Mouse (Mus musculus) right cerebral cortex, adult 2 months (tissue): Measurements from ENCODE around the gene Arhgef12.

Experiments used
- DNase-seq, 2 experiments: peaks; one replicate each; pipeline ENCODE4 v3.0.0; 2021 to 2022; ENCODE audit warnings: low spot score in 2 of 2

Gene Arhgef12

GRCm38 (mm10) chr9:43109125-43109524 is 2.1 kb upstream of the Arhgef12 start:
- no peak for DNase-seq

DNA sequence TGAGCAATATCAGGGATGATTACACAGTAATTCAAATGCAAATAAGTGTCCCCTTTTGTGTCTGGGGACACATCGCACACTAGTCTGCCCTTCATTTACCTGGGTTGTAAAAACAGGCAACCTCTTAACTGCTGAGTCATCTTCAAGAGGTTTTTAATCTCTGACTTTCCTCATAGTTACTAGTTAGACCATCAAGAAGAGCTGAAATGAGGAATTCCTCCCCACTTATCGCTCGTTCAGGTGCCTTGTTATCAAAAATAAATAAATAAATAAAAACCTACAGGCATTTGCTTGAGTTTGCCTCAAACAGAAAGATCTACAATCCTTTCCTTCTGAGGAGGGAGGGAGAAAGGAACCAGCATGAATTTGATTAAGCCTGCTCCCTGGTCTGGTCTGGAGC is 1.7 kb upstream of the Arhgef12 start:
- no peak for DNase-seq

GRCm38 (mm10) chr9:43108081-43108480 is 1.0 kb upstream of the Arhgef12 start:
- DNase-seq: no peak

DNA sequence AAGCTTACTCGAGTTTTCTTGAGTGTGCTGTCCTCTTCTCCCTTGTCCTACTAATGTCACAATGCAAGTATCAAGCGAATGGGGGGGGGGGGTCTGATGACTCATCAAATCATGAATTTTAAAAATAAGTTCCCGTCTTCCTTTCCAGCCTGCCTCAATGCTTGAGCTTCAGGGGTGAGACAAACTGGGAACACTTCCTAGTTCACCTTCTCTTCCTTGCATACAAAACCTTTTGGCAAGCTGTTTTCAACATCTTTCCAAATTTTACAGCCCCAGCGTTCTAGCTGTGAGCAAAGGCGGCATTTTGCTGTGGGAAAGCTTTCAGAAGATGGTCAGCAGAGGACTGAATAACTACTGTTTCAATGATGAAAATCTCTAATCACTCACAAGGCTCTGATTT is 516 bp upstream of the Arhgef12 start:
- no peak for DNase-seq

- no peak for DNase-seq
Observed at GRCm38 (mm10) chr9:43106426-43107186, 433 bp downstream of the Arhgef12 start.

GRCm38 (mm10) chr9:43105664-43106361 is 1.2 kb downstream of the Arhgef12 start:
- peak; percentile 86 to 90 for DNase-seq

- DNase-seq: peak in 1 of 2 experiments; percentile 57
Observed at GRCm38 (mm10) chr9:43104873-43105663, 2.0 kb downstream of the Arhgef12 start.

DNA sequence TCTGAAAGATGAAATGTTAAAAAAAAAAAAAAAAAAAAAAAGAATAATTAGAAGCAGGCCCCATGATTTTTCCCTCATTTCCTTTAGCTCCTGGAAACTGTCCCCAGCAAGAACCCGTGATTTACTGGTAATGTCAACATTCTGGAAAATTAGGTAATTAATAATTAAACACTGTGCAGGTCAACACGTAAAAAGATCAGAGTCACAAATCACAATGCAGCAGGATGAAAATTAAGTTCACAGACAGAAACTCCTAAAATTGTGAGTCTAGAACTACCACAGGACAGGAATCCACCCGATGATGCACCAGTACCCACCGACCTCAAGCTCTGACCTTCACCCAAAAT is 2.5 kb downstream of the Arhgef12 start:
- DNase-seq: no peak

- DNase-seq: no peak
Observed at GRCm38 (mm10) chr9:43103675-43104299, 3.3 kb downstream of the Arhgef12 start.

- DNase-seq: no peak
Observed at GRCm38 (mm10) chr9:43102931-43103330, 4.1 kb downstream of the Arhgef12 start.

GRCm38 (mm10) chr9:43101936-43102595 is 5.0 kb downstream of the Arhgef12 start:
- no peak for DNase-seq

- DNase-seq: no peak
Observed at GRCm38 (mm10) chr9:43098922-43099321, 8.1 kb downstream of the Arhgef12 start.

DNA sequence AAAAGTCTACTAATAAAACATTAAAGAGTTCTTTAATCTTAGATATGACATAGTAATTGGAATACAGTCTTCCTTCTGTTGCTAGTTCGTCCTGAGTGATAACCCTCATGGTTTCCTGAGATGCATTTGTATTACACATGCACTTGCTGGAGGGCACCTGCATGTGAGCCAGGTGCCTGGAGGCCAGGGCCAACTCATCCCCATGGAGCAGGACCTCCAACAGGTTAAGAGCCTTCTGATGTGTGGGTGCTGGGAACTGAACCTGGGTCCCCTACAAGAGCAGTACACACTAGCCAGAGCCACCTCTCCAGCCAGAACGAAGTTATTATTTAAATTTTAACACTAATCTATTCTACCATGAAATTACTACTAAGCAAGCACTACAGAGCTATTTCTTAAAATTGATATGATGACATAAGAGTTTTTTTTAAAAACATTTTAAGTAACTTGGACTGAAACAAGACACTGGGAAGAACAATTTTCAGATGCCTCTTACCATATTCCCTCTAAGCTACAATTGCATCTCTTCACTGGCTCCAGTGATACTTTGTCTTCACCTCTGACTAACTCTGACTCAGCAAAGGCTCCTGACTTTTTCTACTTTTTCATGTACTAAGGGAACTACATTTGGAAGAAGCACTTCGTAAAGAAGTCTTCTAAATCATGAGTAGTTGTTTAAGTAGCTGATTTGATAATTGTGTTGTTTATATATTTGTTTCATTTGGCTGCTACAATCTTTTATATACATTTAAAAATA is 9.1 kb downstream of the Arhgef12 start:
- no peak for DNase-seq

DNA sequence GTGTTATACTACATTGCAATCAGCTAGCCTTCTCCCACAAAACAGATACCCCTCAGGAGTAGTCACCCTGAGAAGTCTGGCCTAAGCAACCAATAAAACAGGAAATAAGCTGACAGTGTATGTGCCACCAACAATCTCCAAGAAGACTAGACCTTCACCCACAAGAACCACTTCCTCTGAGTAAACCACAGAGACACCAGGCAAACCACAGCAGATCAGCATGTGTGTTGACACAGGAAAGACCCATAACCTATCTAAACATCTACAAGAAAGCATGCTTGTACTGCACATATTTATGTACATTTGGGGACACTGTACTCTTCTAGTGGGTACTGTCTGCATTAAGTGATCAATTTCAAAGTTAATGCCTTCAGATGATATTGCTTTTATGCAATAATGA is 10.7 kb downstream of the Arhgef12 start:
- no peak for DNase-seq

DNA sequence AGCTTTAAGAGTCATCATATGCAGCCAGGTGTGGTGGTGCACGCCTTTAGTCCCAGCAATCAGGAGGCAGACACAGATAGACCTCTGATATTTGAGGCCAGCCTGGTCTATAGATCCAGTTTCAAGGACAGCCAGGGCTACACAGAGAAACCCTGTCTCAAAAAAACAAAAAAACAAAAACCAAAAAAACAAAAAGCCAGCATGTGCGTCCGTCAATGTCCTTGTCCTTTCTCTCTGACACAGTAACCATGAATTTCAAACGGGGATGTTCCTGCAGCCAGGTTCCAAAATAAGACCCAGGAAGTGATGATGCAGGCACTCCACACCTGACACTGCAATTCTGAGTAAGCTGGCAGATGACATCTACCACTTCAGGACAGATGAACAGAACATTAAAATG is 12.2 kb downstream of the Arhgef12 start:
- DNase-seq: no peak

GRCm38 (mm10) chr9:43093803-43094202 is 13.2 kb downstream of the Arhgef12 start:
- DNase-seq: no peak

GRCm38 (mm10) chr9:43085686-43086285 is 21.3 kb downstream of the Arhgef12 start:
- DNase-seq: no peak

DNA sequence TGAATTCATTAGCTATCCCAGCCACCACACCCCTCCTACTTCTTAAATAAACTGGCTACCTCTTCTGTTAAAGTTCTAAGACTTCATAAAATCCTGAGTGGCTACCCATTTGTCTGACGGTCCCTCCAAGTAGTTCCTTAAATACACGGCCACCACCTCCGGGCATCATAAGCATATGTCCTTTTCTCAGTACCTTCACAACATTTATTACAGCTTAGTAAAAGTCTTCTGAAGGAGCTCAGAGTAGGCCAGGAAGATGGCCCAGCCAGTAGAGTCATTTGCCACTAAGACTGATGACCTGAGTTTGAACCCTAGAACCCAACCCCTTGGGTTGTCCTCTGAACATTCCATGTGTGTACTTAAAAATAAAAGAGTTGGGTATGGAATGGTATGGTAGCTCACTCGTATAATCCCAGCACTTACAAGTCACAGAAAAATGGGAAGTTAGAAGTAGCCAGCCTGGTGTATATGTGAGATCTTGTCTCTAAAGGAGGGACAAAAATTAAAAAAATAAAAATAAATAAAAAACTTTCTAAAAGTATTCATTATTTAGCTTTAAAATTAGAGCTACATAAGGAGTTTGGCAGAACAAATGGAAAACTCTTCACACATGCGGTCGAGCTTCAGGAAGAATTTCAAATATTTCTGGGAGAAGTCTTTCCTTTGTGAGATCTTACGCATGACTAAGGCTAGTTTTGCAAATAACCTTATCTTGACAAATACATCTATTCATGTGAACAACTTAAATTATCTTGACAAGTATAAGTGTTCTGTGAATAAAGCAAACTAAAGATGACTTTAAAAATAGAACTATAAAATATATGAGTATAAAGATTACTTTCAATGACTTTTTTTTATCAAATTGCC is 22.3 kb downstream of the Arhgef12 start:
- no peak for DNase-seq

- DNase-seq: no peak
Observed at GRCm38 (mm10) chr9:43083441-43084055, 23.5 kb downstream of the Arhgef12 start.
